Mouse (Mus musculus): Measurements from ENCODE around the gene Ranbp10.

- TF ChIP-seq GATA1 (IDR thresholded peaks at IDR 0.05; ENCODE audit: borderline replicate concordance, low read length) = no peak
- no peak for TF ChIP-seq FLI1 (IDR thresholded peaks at IDR 0.05; ENCODE audit: low read length)
These were observed 47.2 kb upstream of the Ranbp10 start for GRCm38 (mm10) chr8:105874301-105874700.
